Mouse (Mus musculus): Measurements from ENCODE around the gene Rpsa.

Rpsa gene

DNA sequence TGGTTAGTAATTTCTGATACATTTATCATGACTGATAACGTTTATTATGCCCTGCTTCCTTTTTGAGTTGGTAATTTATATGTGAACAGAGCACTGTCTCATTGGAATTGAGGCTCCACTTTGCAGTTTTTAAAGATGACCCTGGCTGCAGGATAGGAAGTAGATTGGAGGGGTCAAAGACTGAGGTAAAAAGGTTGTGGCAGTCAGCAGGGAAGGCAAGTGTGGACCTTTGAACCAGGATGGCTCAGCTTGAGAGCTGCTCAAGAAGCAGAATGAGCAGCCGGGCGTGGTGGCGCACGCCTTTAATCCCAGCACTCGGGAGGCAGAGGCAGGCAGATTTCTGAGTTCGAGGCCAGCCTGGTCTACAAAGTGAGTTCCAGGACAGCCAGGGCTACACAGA is 14.0 kb upstream of the Rpsa start:
- DNase-seq (ENCODE audit: low read depth, low spot score), result no peak

DNA sequence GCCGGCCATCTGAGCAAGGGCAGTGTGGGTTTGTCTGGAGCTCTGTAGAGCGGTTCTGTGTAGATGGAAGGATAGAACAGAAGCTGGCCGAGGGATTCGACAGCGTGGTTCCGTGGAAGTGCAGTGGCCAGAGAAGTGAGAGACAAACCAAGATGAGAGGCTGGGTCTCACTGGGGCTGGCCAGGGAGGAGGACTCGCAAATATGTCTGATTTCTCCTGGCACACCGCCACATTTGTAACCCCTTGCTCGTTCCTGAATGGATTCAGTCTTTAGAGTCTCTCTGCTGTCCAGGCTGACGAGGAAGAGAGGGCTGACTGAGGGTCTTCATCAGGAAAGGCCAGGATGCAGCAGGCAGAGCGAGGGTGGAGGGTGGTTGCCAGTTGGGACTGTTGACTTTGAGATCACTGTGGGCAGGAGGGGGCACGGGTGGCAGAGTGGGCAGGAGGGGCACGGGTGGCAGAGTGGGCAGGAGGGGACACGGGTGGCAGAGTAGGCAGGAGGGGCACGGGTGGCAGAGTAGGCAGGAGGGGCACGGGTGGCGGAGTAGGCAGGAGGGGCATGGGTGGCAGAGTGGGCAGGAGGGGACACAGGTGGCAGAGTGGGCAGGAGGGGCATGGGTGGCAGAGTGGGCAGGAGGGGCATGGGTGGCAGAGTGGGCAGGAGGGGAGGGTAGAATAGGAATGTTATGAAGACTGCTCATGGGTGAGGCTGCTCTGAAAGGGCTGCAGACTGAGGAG is 13.3 kb upstream of the Rpsa start:
- no peak for DNase-seq (ENCODE audit: low read depth, low spot score)

DNA sequence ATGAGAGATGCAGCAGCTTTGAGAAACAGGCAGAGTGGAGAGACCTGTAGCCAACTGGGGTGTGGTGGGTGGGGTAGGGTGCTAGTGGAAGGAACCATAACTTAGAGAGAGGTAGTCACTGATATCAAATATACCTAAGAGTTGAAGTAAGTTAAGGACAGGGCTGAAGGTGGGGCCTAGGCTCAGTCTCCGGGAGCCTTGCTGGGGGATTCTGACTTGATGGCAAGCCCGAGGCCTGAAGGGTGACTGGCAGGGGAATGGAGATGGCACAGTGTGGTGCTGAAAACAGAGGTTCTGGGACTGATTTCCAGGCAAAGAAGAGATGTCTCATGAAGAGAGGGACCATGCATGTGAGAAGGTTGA is 12.7 kb upstream of the Rpsa start:
- no peak for DNase-seq (ENCODE audit: low read depth, low spot score)

DNA sequence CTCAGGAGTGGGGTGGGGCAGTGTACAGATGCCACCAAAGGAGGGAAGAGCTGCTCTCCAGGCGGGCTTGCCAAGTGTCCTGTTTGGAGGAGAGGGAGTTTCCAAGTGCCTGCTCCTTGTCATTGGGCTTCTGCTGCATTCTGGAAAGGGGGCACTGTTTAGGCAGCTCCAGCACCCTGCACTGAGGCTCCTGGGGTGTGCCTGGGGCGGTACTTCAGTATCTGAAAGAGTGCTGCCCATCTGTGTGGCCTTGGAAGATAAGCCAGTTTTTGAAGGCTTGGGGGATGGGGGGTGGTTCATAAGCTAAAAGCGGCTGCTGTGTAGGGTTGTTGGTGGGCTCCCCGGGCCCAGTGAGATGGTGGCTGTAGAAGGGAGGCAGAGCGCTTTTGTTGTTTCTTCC is 11.9 kb upstream of the Rpsa start:
- no peak for DNase-seq (ENCODE audit: low read depth, low spot score)

DNA sequence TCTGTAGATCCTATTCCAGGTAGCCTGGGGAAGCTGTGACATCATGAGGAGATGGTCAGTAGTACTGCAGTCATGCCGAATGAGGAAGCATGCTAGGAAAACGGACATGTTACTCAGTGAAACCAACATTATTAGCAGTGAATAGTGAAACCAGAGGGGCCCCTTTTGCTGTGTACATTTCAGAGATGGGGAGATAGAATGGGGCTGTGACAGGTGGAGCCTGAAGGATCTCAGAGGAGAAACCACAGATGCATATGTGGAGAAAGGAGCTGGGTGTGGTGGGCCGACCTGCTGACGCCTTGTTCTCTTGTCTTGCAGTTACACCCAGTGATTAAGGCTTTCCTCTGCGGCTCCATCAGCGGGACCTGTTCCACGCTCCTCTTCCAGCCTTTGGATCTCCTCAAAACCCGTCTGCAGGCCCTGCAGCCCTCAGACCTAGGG is 11.3 kb upstream of the Rpsa start:
- DNase-seq (ENCODE audit: low read depth, low spot score), result peak; percentile 41

DNA sequence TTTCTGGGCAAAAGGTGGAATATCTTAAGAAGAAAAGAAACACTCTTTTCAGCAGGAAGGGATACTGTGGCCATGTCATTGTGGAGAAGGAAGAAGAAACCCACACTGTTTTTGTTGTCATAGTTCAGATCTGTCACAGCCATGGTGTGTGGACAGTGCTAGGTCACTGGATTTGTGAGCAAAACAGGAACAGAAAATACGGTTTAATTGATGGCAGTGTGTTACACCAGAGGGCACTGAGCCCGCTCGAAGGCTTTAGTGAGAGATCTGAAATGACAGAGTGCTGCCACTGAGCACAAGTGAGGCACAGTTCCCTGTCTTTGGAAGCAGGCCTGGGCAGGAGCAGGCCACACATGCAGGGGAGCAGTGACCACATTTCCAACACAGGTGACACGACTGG is 9.3 kb upstream of the Rpsa start:
- no peak for DNase-seq (ENCODE audit: low read depth, low spot score)

DNA sequence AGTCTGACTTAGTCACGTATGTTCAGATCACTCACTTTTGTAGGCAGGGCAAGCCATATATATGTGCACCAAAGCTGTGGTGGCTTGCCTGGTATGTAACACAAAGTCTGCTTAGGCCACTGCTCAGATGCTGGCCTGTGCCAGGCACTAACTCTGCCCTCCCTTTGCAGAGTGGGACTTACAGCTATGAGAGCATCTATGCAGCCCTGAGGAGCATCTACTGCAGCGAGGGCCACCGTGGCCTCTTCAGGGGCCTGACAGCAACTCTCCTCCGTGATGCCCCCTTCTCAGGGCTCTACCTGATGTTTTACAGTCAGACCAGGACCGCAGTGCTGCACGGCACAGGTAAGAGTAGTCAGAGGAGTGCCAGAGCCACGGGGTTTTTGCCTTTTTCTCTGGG is 7.0 kb upstream of the Rpsa start:
- DNase-seq (ENCODE audit: low read depth, low spot score), result no peak

DNA sequence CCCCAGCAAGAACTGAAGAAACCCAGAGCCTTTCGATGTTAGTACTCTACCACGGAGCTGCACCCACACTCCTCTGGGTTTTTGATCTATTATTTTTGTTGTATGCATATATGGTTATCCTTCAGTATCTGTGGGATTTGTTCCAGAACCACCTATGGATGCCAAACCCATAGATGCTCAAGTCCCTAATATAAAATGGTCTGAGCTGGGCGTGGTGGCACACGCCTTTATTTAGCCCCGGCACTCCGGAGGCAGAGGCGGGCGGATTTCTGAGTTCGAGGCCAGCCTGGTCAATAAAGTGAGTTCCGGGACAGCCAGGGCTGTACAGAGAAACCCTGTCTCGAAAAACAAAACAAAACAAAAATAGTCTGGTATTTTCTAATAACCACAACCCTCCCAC is 621 bp upstream of the Rpsa start:
- DNase-seq (ENCODE audit: low read depth, low spot score), result no peak

DNA sequence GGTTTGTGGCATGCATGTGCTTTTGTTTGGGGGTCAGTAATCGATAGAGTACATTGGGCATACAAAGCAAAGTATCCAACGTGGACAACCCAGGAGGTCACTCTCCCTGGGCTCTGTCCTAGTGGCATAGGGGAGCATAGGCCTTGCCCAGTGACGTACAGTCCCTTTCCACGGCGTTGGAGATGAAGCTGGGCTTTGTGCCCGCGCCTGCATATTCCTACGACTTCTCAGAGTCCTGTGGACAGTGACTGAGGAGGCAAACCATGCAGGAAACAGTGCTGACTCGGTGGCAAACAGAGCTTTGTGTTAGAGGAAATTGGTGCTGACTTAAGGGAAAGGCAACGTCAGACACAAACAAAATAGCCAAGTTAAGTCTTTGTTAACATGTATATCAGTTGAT is 1.8 kb downstream of the Rpsa start:
- DNase-seq (ENCODE audit: low read depth, low spot score), result peak; percentile 45

DNA sequence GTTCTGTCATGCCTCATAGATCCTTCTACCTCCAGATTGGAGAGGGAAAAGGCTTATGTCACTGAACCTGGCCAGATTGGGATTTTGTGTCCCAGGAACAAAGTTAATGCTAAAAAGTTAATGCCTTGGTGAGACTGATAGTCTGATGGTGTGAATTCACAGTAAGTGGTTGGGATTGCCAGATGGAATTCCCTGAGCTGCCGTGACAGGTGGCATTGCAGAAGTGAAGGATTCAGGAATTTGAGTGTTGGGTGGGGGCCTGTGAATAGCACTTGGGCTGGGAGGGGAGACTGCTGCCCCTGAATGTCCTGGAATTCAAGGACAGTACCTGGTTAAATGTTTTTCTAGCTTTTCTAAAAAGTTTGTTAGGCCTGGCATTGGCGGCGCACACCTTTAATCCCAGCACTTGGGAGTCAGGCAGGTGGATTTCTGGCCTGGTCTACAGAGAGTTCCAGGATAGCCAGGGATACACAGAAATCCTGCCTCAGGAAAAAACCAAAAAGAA is 4.3 kb downstream of the Rpsa start:
- DNase-seq (ENCODE audit: low read depth, low spot score), result peak; percentile 59

DNA sequence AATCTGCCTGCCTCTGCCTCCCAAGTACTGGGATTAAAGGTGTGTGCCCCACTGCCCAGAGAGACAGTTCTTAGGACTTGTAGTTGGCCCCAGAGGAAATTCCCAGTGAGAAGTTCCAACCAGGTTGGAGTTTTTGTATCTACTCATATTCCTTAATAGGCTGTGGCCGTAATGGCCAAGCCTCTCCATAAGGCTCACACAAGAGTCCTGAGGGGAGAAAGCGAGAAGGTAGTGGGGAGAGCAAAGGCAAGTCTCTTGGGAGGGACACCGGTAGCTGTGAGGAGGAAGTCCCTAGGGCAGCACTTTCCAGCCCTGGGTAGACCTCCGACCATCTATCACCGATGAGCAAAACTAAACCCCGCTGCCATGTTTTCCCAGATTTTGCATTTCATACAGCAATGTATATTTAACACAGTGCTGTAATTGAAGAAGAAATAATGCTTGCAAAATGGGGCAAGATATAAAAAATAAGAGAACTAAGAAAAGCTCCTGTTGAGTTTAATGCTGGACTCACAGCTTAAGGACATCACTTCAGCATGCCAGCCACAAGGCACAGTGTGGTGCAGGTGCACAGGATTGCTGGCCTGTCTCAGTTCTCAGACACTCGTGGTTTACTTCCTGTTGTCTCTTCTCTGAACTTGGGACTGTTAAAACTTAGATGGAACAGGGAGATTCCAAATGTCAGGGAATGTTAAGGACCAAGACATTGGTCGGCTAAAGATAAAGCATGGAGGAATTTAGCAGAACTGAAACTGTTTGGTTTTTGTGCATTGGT is 5.7 kb downstream of the Rpsa start:
- DNase-seq (ENCODE audit: low read depth, low spot score), result peak; percentile 60

DNA sequence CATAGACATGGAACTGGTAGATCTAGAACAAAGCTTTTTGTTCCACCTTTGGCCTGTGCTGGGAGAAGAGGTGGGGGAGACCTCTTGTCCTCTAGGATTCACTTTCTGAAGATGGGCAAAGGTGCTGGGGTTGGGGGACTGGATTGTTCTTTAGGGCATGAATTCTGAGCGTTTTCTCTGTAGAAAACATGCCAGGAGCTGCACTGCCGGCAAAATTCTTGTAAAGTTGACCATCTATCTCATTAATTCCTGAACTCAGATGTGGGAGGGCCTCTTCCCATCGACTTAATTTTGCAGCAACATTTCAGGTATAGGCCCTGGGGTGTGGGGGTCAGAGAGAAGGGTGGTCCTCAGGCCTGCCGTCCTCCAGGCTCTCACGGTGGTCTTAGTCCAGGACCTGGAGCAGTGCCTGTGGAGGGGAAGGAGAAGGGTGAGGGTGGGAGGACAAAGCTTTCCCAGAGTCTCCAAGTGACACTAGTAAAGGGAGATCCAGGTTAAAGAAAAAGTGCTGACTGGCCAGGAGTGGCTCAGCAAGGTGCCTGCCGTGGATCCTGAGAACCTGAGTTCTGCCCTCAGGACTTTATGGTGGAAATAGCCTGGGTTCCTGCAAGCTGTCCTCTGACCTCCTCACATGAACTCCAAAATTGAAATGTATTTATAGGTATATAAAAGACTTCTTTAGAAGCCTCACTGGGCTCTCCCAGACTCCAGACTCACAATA is 6.4 kb downstream of the Rpsa start:
- DNase-seq (ENCODE audit: low read depth, low spot score), result peak; percentile 55

DNA sequence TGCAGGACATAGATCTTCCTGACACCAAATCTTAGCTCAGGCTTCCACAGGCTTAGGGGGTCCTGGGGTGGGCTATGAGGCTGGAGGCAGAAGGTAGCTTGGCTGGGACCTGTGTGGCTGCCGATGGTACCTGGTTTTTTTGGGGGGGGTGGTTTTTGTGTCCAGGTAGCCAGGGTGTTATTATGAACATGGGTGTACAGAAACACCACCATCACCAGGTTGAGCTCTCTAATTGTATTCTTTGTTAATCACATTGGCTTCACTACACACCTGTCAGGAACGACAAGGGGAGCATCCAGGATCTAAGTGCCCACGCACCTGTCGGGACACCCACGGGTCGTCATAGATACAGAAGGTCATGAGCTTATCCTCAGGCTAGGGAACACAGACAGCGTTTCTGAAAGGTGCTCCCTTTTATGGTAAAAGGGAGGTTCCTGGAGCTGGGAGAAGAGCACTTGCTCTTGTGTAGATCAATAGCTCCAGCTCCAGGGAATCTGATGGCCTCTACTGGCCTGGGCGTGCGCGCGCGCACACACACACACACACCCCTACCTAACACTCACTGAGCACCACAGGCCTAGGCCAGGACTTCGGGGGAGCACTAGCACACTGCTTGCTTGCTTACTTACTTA is 7.2 kb downstream of the Rpsa start:
- DNase-seq (ENCODE audit: low read depth, low spot score), result peak; percentile 84

DNA sequence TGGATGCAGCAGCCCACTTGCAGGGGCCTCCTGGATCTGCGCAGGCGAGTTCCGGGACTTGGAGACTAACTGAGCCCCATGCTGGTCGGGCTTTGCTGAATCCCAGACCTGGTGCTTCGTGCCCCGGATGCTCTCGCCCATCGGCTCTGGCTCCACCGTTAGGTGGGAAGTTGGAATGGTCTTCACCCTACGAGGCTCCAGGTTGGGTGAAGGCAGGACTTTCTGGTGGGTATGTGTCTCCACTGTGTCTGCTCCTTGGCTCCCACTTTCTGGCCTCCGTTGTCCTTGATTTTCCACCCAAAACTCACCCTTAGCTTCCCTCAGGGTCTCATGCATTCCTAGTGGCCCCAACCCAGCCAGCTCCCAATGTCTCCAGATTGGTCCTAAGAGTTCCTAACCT is 8.0 kb downstream of the Rpsa start:
- DNase-seq (ENCODE audit: low read depth, low spot score), result peak; percentile 56

DNA sequence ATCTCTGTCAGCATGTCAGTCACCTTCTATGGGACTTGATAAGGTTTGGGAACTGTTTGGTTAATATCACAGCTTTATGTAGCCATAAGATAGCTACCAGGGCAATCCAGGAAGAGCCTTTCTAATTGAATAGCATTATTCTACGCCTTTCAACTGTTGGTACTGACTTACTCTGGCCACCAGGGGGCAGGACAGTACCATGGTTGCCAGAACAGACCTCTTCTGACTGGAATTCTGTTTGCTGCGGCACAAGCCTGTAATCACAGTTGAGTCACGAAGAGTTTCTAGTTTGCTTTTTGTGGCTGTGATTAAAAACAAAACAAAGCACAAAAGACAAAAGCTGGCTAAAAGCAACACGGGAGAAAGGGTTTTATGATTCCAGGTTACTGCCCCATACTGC is 13.2 kb downstream of the Rpsa start:
- peak; percentile 89 for DNase-seq (ENCODE audit: low read depth, low spot score)

DNA sequence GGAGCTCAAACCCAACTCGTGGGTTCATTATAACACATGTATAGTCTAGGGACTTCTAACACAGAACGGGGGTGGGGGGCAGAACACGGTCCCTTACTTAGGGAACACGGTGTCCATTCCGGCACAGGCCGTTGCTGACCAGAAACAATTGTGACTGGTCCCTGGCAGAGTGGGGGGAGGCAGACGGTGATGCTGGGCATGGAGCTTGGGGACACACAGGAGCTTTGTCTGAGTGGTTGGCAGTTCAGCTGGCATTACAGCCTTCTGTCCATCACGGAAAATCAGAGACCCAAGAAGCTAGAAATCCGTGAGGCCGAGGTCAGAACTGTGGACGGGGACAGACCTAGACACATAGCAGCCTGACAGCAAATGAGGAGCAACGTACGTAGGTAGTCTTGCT is 17.0 kb downstream of the Rpsa start:
- DNase-seq (ENCODE audit: low read depth, low spot score), result no peak

DNA sequence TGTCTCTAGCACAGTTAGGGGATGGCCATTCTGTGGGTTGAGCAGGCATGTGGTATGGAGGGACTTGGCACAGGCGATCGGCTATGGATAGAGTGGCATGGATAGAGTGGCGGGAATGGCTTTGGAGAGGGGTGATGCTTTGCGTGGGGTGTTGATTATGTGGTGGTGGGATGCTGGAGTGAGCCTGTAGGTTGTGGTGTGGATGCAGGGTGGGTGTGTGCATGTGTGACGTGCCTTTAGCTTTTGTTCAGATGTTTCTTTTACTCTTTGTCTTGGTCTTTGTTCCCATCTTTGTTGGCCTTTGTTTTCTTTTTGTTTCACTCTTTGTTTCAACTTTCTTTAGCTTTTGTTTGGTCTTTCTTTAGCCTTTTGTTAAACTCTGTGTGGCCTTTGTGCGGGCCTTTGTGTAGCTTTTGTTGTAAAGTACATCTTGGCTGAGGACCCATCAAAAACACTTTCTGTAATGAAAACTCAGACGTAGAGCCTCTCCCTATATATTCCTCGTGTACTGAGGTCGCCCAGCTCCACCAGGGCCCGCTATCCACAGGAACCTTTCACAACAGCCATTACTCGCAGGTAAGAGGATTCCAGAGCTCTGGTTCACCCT is 21.8 kb downstream of the Rpsa start, which contains the start of gene Mobp:
Gene Mobp, plus strand, starts transcription at position 486 of the 607 bp plus-strand sequence.
- peak; percentile 94 for DNase-seq (ENCODE audit: low read depth, low spot score)

DNA sequence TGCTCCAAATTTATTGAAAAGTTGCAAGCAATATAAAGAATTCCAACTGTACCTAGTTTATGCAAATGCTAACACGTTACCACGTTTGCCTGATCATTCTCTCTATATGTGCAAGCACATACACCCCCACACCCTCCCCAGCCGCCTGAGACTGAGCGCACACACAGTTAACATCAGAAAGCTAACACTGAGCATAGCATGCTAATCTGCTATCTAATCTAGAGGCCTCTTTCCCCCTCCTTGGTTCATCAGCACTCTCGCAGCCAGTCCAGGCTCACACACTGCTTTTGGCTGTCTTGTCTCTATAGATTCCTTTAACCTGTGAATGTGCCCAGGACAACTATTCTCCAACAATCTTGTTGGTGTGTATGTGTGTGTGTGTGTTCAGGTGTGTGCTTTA is 23.7 kb downstream of the Rpsa start:
- DNase-seq (ENCODE audit: low read depth, low spot score), result no peak

DNA sequence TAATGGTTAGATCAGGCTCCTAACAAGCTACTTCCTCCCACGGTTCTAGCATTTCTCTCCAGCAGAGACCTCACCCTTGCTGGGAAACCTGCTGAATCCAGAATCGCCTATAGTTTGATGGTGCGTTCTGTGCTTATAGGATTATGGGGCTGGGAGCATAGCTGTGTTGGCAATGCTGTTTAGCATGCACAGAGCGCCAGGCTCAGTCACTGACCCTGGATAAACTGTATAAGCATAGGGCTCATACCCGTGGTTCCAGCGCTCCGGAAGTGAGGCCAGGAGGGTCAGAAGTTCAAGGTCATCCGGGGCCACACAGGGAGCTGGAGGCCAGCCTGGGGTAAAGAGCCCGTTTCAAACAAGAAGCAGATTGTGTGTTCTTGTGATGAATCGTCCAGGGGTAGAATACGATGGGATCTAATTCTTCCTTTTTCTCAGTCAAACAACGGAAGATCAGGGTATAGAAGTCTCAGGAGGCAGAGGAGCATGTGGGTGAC is 24.5 kb downstream of the Rpsa start:
- DNase-seq (ENCODE audit: low read depth, low spot score), result peak; percentile 82

DNA sequence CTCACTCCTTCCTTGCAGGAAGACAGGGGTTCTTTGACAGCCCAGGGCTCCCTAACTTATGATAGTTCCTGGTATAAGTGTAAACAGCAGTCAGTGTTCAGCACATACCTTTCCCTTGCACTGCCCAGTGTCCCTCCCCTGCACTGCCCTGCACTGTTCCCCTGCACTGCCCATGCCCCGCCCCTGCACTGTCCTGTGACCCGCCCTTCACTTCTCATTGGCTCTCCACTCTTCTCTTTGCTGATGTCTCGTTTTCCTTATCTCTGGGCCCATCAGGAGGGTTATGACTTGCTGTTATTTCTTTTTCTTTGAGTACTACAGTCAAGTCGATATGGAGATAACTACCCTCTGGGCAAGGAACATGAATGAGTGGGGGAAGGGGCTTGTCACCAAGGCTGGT is 30.6 kb downstream of the Rpsa start:
- DNase-seq (ENCODE audit: low read depth, low spot score), result no peak

DNA sequence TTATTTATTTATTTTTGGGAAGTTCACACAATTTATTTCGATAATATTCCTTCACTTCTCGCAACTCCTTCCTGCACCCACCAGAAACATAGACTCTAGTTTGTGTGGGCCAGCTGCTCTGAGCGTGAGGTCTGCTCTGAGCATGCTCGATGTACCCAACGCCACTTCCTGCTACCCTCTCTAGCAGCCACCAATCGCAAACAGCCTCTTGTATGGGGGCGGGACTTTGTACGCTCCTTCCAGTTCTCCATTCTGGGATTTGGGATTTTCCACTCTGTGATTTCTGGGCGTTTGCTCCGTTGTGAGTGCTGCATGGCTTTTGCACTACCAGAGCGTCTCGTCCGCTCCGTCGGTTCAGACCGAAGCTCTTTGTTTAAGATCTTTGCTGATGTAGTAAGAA is 36.4 kb downstream of the Rpsa start:
- peak; percentile 88 for DNase-seq (ENCODE audit: low read depth, low spot score)

Data from ZHBTc4 (cell line).